ENCODE assay signal across 9 mouse cellular contexts in the genomic region with DNA sequence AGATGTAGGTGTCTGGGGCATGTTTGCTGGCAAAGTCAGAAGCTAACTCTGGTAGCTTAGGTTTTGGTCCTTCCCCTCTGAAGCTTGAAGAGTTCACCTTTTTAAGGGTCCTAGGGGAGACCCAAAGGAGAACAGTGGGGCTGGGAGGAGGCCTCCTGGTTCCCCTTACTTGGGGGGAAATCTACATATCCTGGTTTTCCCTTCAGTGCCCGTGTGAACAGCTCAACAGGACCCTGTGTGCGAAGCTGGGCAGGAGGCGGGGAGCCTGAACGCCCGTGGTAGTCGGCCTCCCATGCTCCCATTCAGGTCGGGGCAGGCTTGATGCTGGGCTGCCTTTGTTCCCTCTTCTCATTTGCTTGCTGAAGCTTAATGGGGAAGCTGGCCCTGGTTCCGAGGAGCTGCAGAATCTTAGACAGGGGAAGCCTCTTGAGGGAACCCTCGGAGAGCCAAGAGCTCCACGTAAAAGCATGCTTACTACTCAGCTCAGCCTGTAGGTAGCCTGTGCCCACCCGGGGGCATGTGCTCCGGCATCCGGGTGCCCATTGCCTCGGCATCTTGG. TPM values are rescaled to one million over a fixed set of nuclear protein-coding genes. Genes with fewer than 3 reads are reported as not detected.
A peak's percentile ranks its signal among the peaks of the same experiment; 100 is the strongest.
DNase-seq lines count a peak whose midpoint lies in the region; ATAC-seq and TF ChIP-seq lines count a peak whose summit lies in the region.
"Had no signal": no experiment of that assay in that cellular context is flagged by ENCODE, and none has a peak within 500 bp of the region (broad histone marks: within the 10 kb centered on the region; RNA-seq: fewer than 3 reads in every experiment).

No protein-coding gene starts in this region.

- TF ChIP-seq POLR2A in heart, adult 2 months (IDR thresholded peaks at IDR 0.05; ENCODE audit: insufficient read depth, low read depth, low read length) = no peak

- DNase-seq in heart, embryonic 10.5 days (ENCODE audit: low spot score) = no peak
- DNase-seq in heart, adult 2 months = no peak
- DNase-seq in right cerebral cortex, postnatal 4 days = peak; percentile 44
- DNase-seq in right cerebral cortex, postnatal 14 days = no peak
- peak; percentile 32 for DNase-seq in midbrain, embryonic 10.5 days (ENCODE audit: low spot score)
- no peak for DNase-seq in left cerebral cortex, adult 18-20 months (ENCODE audit: low spot score in 2 of 2)

- no peak for TF ChIP-seq CTCF in heart, adult 2 months (IDR thresholded peaks at IDR 0.05)

- no peaks in the 10 kb centered on the region; the same call in 1 of the 2 replicates for H3K79me2 ChIP-seq in heart, adult 2 months (replicated peaks; ENCODE audit: control insufficient read depth, insufficient read depth, low read length)

- H3K27ac ChIP-seq in heart, embryonic 10.5 days = peak overlapping the region; percentile 53; the same call in 1 of the 2 replicates
- H3K27ac ChIP-seq in heart, adult 2 months = no peak overlapping the region; the same call in 1 of the 2 replicates
- peak overlapping the region; percentile 78 for H3K27ac ChIP-seq in midbrain, embryonic 10.5 days (replicated peaks)
- peak overlapping the region; percentile 64; the same call in 1 of the 2 replicates for H3K27ac ChIP-seq in stomach, embryonic 16.5 days (ENCODE audit: low read length)

- H3K36me3 ChIP-seq in heart, embryonic 10.5 days = 0 out of 2 replicates have a peak, but pooled peaks cover 4% of the 10 kb centered on the region
- peaks cover 4% of the 10 kb centered on the region for H3K36me3 ChIP-seq in heart, adult 2 months (ENCODE audit: control insufficient read depth, insufficient read depth, low read length)
- H3K36me3 ChIP-seq in midbrain, embryonic 10.5 days = peaks cover 16% of the 10 kb centered on the region; the same call in 1 of the 2 replicates
- H3K36me3 ChIP-seq in stomach, embryonic 16.5 days (ENCODE audit: control insufficient read depth, insufficient read depth, low read length) = no peaks in the 10 kb centered on the region

- H3K9ac ChIP-seq in heart, adult 2 months (ENCODE audit: low read depth, low read length) = no peak overlapping the region
- peak overlapping the region; percentile 57; the same call in 1 of the 2 replicates for H3K9ac ChIP-seq in stomach, embryonic 16.5 days (ENCODE audit: low read length)

- no peaks in the 10 kb centered on the region for H3K9me3 ChIP-seq in heart, embryonic 10.5 days
- no peaks in the 10 kb centered on the region for H3K9me3 ChIP-seq in midbrain, embryonic 10.5 days (replicated peaks)
- no peaks in the 10 kb centered on the region for H3K9me3 ChIP-seq in stomach, embryonic 16.5 days (replicated peaks; ENCODE audit: control insufficient read depth, low read length)

- 68% methylated on average over 14 of the region's 14 CpGs for WGBS in heart, embryonic 10.5 days
- 42% methylated on average over 14 of the region's 14 CpGs for WGBS in heart, adult 2 months
- WGBS in midbrain, embryonic 10.5 days = 36% methylated on average over 14 of the region's 14 CpGs
- WGBS in stomach, embryonic 16.5 days = 58% methylated on average over 14 of the region's 14 CpGs

- intact Hi-C loops in heart, adult 2 months (cut with DNase I) = no loop called here

- peaks cover 74% of the 10 kb centered on the region for H3K4me1 ChIP-seq in heart, embryonic 10.5 days
- peaks cover 57% of the 10 kb centered on the region for H3K4me1 ChIP-seq in heart, adult 2 months (ENCODE audit: control insufficient read depth, insufficient read depth, low read length)
- peaks cover 84% of the 10 kb centered on the region for H3K4me1 ChIP-seq in midbrain, embryonic 10.5 days
- peaks cover 85% of the 10 kb centered on the region for H3K4me1 ChIP-seq in stomach, embryonic 16.5 days (ENCODE audit: control insufficient read depth, insufficient read depth, low read length)

- no peak overlapping the region for H3K4me2 ChIP-seq in stomach, embryonic 16.5 days (ENCODE audit: low read depth, low read length)

- ATAC-seq in stomach, embryonic 16.5 days (ENCODE audit: insufficient read depth, low FRiP score) = no peak
- ATAC-seq in megakaryocyte progenitor cell, adult 5-6 weeks (replicated peaks; ENCODE audit: poor library complexity) = no peak
- ATAC-seq: intestine, embryonic 16.5 days had no signal

- TF ChIP-seq EP300 in heart, adult 2 months (IDR thresholded peaks at IDR 0.05; ENCODE audit: insufficient read depth, low read depth, low read length) = no peak

- no peaks in the 10 kb centered on the region for H3K27me3 ChIP-seq in heart, embryonic 10.5 days (ENCODE audit: insufficient read depth, poor library complexity, severe bottlenecking)
- no peaks in the 10 kb centered on the region for H3K27me3 ChIP-seq in heart, adult 2 months (ENCODE audit: control insufficient read depth, insufficient read depth, low read length)
- no peaks in the 10 kb centered on the region for H3K27me3 ChIP-seq in midbrain, embryonic 10.5 days (ENCODE audit: low read depth, poor library complexity, severe bottlenecking)
- no peaks in the 10 kb centered on the region for H3K27me3 ChIP-seq in stomach, embryonic 16.5 days (ENCODE audit: control insufficient read depth, insufficient read depth, low read length)

- no peak overlapping the region for H3K4me3 ChIP-seq in heart, embryonic 10.5 days
- H3K4me3 ChIP-seq in heart, adult 2 months = no peak overlapping the region
- peak overlapping the region; percentile 7; the same call in 1 of the 2 replicates for H3K4me3 ChIP-seq in midbrain, embryonic 10.5 days
- H3K4me3 ChIP-seq in stomach, embryonic 16.5 days (replicated peaks; ENCODE audit: low read length) = no peak overlapping the region

RNA-seq across cellular contexts. Expression of a gene that starts 30.2 kb away (rescaled TPM):
- polyA plus RNA-seq in heart, embryonic 10.5 days (2016; fragmentation: Nextera tagmentation; extraction: Ambion mirVana) = 9.6 and 11.6 TPM in 2 replicates
- 10 to 100 TPM; 27.6 to 31.5 TPM for total RNA-seq in heart, adult 2 months (2021)
- polyA plus RNA-seq in heart, adult 2 months (2012; rRNA removed) = 25.3 and 39.8 TPM in 2 replicates
- 14.3 and 16.7 TPM in 2 replicates for polyA plus RNA-seq in midbrain, embryonic 10.5 days (2016; fragmentation: Nextera tagmentation; extraction: Ambion mirVana)
- 10.5 and 12.1 TPM in 2 replicates for polyA plus RNA-seq in stomach, embryonic 16.5 days (2015; fragmentation: Nextera tagmentation; extraction: Ambion mirVana)
- 10 to 100 TPM; 44.2 to 49.4 TPM for total RNA-seq in left cerebral cortex, adult 18-20 months (2021)
- total RNA-seq in megakaryocyte progenitor cell, adult 5-6 weeks (2015) = 7.1 and 7.4 TPM in 2 replicates
- 19.7 and 20.5 TPM in 2 replicates for total RNA-seq in megakaryocyte progenitor cell, adult 5-6 weeks (2017)

RNA-seq across cellular contexts. Expression of a gene that starts 54.1 kb away (rescaled TPM):
- polyA plus RNA-seq in heart, embryonic 10.5 days (2016; fragmentation: Nextera tagmentation; extraction: Ambion mirVana) = 1.3 and 2.3 TPM in 2 replicates
- total RNA-seq in heart, adult 2 months (2021) = 1 to 10 TPM; 4.5 to 5.0 TPM
- 4.3 and 5.2 TPM in 2 replicates for polyA plus RNA-seq in heart, adult 2 months (2012; rRNA removed)
- polyA plus RNA-seq in midbrain, embryonic 10.5 days (2016; fragmentation: Nextera tagmentation; extraction: Ambion mirVana) = 3.4 and 3.6 TPM in 2 replicates
- polyA plus RNA-seq in stomach, embryonic 16.5 days (2015; fragmentation: Nextera tagmentation; extraction: Ambion mirVana) = 2.6 and 2.7 TPM in 2 replicates
- 1 to 10 TPM; 4.3 to 5.3 TPM for total RNA-seq in left cerebral cortex, adult 18-20 months (2021)
- total RNA-seq in megakaryocyte progenitor cell, adult 5-6 weeks (2015) = 8.4 and 10.7 TPM in 2 replicates
- 4.4 and 6.6 TPM in 2 replicates for total RNA-seq in megakaryocyte progenitor cell, adult 5-6 weeks (2017)

Comparison
In these comparisons a context has a peak if more than half of its experiments do, and no peak if none do; other contexts are left out.
1. DNase-seq: peak in right cerebral cortex, postnatal 4 days (single experiment) and midbrain, embryonic 10.5 days (single experiment); none in heart, embryonic 10.5 days (single experiment), heart, adult 2 months (0 of 2), right cerebral cortex, postnatal 14 days (single experiment) and left cerebral cortex, adult 18-20 months (0 of 2).